Mouse (Mus musculus) embryonic facial prominence, embryonic 14.5 days (tissue): ENCODE data around the gene Cpeb2. TPM values are rescaled to one million over a fixed set of nuclear protein-coding genes. Genes with fewer than 3 reads are reported as not detected.
A peak's percentile ranks its signal among the peaks of the same experiment; 100 is the strongest.

Experiments
- ATAC-seq: fragments of 200-750 bp; cut with Nextera tagmentation; 2 replicates; pipeline ENCODE4 v1.8.0; 2017; ENCODE audit warnings: low read depth, moderate number of reproducible peaks, moderate TSS enrichment
- DNase-seq: peaks from one replicate; pipeline ENCODE4 v3.0.0-alpha.2; 2015; ENCODE audit warnings: low spot score
- H3K27ac ChIP-seq: fragments of 300-500 bp; sonication (generic); replicated peaks from 2 replicates; pipeline ENCODE4 v1.5.1; 2014; ENCODE audit warnings: low read depth, mild to moderate bottlenecking, low read length, moderate library complexity
- H3K27me3 ChIP-seq: fragments of 300-500 bp; sonication (generic); replicated peaks from 2 replicates; pipeline ENCODE4 v1.6.1; 2014; ENCODE audit warnings: low read length; ENCODE audit not compliant: control insufficient read depth, insufficient read depth
- H3K36me3 ChIP-seq: fragments of 300-500 bp; sonication (generic); 2 replicates; pipeline ENCODE4 v1.6.1; 2014; ENCODE audit warnings: low read length, mixed read lengths; ENCODE audit not compliant: control insufficient read depth, insufficient read depth
- H3K4me1 ChIP-seq: fragments of 300-500 bp; sonication (generic); 2 replicates; pipeline ENCODE4 v1.6.1; 2014; ENCODE audit warnings: antibody characterized with exemption, low read length; ENCODE audit not compliant: control insufficient read depth, insufficient read depth
- H3K4me2 ChIP-seq: fragments of 300-500 bp; sonication (generic); 2 replicates; pipeline ENCODE4 v1.6.1; 2014; ENCODE audit warnings: low read depth, mild to moderate bottlenecking, low read length, moderate library complexity, mixed read lengths
- H3K4me3 ChIP-seq: fragments of 300-500 bp; sonication (generic); 2 replicates; pipeline ENCODE4 v1.5.1; 2014; ENCODE audit warnings: low read depth, mild to moderate bottlenecking, low read length
- H3K9ac ChIP-seq: fragments of 300-500 bp; sonication (generic); 2 replicates; pipeline ENCODE4 v1.6.1; 2014; ENCODE audit warnings: low read depth, mild to moderate bottlenecking, low read length, moderate library complexity, mixed read lengths
- H3K9me3 ChIP-seq: fragments of 300-500 bp; sonication (generic); 2 replicates; pipeline ENCODE4 v1.6.1; 2016; ENCODE audit warnings: low read length; ENCODE audit not compliant: control insufficient read depth
- WGBS: fragments of 180-500 bp; shearing (Covaris S2); extraction: QIAGEN DNeasy Blood & Tissue Kit; methylation state at CpG from one replicate; pipeline ENCODE4 v1.1.7; 2014; 5-methylcytosine and 5-hydroxymethylcytosine counted together
- polyA plus RNA-seq: library from polyadenylated mRNA; unstranded; fragments of >200 nt; fragmentation: Nextera tagmentation; extraction: Ambion mirVana; gene quantifications from 2 replicates; pipeline ENCODE4 v1.2.1, GENCODE M21; 2014

Cpeb2 gene
- polyA plus RNA-seq, 1 experiment from 2014 or later: 3.9 TPM

DNA sequence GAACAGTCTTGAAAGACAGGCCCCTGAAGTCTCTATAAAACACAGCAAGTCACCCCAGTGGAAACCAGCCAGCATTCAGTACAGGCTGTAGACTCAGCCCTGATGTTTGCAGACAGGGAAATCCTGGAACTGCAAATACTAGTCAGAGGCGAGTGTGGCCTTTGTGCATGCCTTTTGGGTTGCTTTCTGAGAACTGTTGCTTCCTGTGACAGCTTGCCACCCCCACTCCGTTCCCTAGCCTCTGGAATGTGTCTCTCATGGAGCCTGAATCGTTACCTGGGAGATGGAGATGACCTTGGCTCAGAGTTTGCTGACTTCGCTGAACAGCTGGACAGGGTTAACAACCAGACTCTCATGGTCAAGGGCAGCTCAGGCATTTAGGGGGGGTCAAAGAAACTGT, 77.0 kb downstream of the Cpeb2 start:
- DNase-seq (no peak), ATAC-seq (no peak)
- H3K36me3 ChIP-seq: no peaks in the 10 kb centered on the region
- H3K4me1 ChIP-seq: no peaks in the 10 kb centered on the region
- no peak overlapping the region for H3K4me3 ChIP-seq
- WGBS: 35% methylated on average over 4 of the region's 4 CpGs
- H3K9ac ChIP-seq: no peak overlapping the region
- H3K27me3 ChIP-seq: no peaks in the 10 kb centered on the region
- no peaks in the 10 kb centered on the region for H3K9me3 ChIP-seq
- no peak overlapping the region for H3K27ac ChIP-seq
- no peak overlapping the region for H3K4me2 ChIP-seq

DNA sequence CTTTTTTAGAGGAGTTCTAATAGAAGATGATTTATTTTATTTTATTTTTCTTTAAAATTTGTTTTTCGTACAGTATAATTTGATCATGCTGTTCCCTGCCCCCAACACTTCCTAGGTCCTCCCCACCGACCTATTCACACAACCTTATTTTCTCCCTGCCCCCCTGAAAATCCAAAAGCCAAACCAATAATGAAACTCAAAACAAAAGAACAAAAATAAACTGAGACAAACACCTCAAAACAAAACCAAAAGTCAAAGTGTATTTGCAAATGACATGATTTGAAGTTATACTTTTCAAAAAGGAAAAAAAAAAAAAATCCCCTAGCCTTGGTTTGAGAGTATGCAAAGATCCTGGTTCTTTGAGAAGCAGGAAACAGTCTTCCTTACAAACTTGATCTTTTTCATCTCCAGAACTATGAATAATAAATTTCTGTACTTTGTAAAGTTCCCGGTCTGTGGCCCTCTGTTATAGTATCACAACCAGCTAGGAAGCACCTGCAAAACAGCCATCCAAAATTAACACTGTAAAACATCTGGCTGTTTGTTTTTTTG, 91.4 kb downstream of the Cpeb2 start:
- Histone ChIP-seq H3K9me3 (no peaks in the 10 kb centered on the region), H3K27ac (no peak overlapping the region), H3K4me3 (no peak overlapping the region), H3K27me3 (no peaks in the 10 kb centered on the region), H3K36me3 (no peaks in the 10 kb centered on the region), H3K4me2 (no peak overlapping the region), H3K9ac (no peak overlapping the region), H3K4me1 (peaks cover 10% of the 10 kb centered on the region; the same call in 1 of the 2 replicates)
- WGBS: 80% methylated on average over 3 of the region's 3 CpGs
- DNase-seq (no peak), ATAC-seq (no peak)

DNA sequence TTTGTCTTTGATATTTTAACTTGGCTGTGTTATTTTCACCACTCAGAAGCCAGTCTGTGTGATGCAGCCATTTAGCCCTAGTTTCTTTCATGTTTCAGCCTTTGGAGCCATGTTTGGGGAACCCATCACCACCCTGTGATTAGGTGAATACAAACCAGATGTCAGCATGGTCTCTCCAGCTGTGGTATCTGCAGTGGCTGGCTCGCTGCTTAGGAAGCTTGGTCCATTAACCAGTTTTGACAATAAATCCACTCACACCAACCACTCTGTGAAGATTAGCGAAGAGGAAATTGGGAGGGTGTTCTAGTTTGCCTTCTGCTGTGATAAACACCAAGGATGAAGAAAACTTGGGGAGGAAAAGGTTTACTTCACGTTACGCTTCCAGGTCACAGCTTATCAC, 92.6 kb downstream of the Cpeb2 start:
- no peak for ATAC-seq
- Histone ChIP-seq H3K27me3 (no peaks in the 10 kb centered on the region), H3K27ac (no peak overlapping the region), H3K36me3 (no peaks in the 10 kb centered on the region), H3K4me3 (no peak overlapping the region), H3K4me1 (peaks cover 10% of the 10 kb centered on the region; the same call in 1 of the 2 replicates), H3K9ac (no peak overlapping the region), H3K9me3 (no peaks in the 10 kb centered on the region), H3K4me2 (no peak overlapping the region)
- 48% methylated on average over 4 of the region's 4 CpGs for WGBS
- DNase-seq: no peak

DNA sequence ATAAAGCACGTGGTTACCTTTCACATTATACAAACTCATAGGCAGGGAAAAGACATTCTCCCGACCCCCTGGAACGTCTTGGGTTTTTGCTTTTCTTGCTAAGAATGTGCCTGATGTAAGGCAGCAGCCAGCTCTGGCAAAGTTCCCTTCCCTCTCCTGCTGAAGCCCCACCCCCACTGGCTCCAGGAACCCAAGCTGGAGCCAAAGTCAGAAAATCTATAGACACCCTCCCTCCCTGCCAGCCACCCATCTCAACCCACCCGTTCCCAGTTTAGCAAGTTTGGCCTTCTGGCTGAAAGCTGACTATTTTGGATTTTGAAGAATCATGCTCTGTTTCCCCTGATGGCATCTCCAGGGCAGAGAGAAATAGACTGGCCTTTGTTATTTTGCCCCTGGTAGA, 95.6 kb downstream of the Cpeb2 start:
- no peaks in the 10 kb centered on the region for H3K9me3 ChIP-seq
- no peak overlapping the region for H3K9ac ChIP-seq
- DNase-seq (peak; percentile 86), ATAC-seq (peak; percentile 41; the same call in 1 of the 2 replicates)
- no peaks in the 10 kb centered on the region for H3K36me3 ChIP-seq
- H3K4me3 ChIP-seq: no peak overlapping the region
- WGBS: 17% methylated on average over 4 of the region's 4 CpGs
- peak overlapping the region; percentile 39; the same call in 1 of the 2 replicates for H3K27ac ChIP-seq
- peak overlapping the region; percentile 6; the same call in 1 of the 2 replicates for H3K4me2 ChIP-seq
- H3K27me3 ChIP-seq: no peaks in the 10 kb centered on the region
- H3K4me1 ChIP-seq: peaks cover 10% of the 10 kb centered on the region; the same call in 1 of the 2 replicates

DNA sequence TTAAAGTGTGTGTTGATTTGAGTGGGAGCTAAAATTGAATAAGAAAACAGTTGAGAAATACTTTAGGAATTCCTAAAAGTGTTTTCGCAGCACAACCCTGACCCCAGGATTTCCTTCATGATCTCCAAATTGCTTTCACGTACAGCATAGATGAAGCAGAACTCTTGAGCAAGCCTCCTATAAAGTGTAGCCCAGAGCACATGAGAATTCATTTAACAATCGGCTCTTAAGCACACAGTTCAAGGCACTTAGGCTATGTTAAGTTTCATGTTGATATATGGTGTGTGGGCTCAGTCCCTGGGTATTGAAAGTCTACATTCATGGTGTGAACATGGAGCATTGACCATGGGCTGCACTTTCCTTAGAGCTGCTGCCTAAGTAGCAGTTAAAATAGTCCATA, 97.3 kb downstream of the Cpeb2 start:
- Histone ChIP-seq H3K4me2 (no peak overlapping the region), H3K4me1 (peaks cover 10% of the 10 kb centered on the region; the same call in 1 of the 2 replicates), H3K36me3 (no peaks in the 10 kb centered on the region), H3K9me3 (no peaks in the 10 kb centered on the region), H3K4me3 (no peak overlapping the region), H3K9ac (no peak overlapping the region), H3K27ac (no peak overlapping the region), H3K27me3 (no peaks in the 10 kb centered on the region)
- ATAC-seq: no peak
- no peak for DNase-seq
- 72% methylated on average over 3 of the region's 3 CpGs for WGBS

DNA sequence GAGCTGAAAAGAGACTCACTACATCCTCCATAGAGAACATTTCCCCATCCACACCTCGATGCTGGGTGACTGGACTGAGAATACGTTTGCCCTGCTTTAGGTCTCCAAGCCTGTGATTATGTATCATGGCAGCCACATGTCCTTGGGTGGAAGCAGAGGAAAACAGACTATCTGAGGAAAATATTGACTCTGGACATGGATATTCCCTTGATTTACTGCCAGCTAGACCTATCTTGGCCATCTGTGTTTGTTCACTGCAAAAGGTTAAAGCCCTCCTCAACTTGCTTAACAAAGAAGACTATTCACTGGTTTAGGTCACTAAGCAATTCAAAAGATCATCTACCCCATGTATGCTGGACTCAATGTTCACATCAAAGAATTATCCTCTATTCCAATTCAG, 101.5 kb downstream of the Cpeb2 start:
- no peak for DNase-seq
- no peaks in the 10 kb centered on the region for H3K27me3 ChIP-seq
- no peaks in the 10 kb centered on the region for H3K9me3 ChIP-seq
- no peaks in the 10 kb centered on the region for H3K36me3 ChIP-seq
- no peak overlapping the region for H3K27ac ChIP-seq
- no peaks in the 10 kb centered on the region for H3K4me1 ChIP-seq
- no peak for ATAC-seq
- no peak overlapping the region for H3K9ac ChIP-seq
- no peak overlapping the region for H3K4me3 ChIP-seq
- H3K4me2 ChIP-seq: no peak overlapping the region
- 69% methylated on average over 2 of the region's 2 CpGs for WGBS

DNA sequence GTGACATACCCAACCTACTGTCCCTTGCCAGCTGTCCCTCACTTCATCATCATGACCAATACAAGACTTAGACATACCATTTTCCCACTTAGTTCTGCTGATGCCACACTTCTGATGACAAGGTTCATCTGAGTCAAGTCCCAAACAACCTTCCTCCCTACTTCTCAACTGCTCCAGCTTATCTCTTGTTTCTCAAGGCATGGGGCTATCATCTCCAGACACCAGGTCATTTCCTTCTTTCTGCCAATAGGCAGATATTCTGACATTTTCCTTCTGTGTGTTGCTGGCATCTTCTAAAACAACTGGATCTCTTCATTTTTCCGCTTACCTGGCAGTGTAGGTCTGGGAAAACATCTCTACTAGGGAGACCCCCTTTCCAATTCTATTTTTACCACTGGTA, 104.2 kb downstream of the Cpeb2 start:
- Histone ChIP-seq H3K4me2 (no peak overlapping the region), H3K9ac (no peak overlapping the region), H3K27me3 (no peaks in the 10 kb centered on the region), H3K4me1 (no peaks in the 10 kb centered on the region), H3K27ac (no peak overlapping the region), H3K36me3 (no peaks in the 10 kb centered on the region), H3K4me3 (no peak overlapping the region), H3K9me3 (no peaks in the 10 kb centered on the region)
- 89% methylated on average over 1 of the region's 1 CpGs for WGBS
- ATAC-seq (no peak), DNase-seq (no peak)

DNA sequence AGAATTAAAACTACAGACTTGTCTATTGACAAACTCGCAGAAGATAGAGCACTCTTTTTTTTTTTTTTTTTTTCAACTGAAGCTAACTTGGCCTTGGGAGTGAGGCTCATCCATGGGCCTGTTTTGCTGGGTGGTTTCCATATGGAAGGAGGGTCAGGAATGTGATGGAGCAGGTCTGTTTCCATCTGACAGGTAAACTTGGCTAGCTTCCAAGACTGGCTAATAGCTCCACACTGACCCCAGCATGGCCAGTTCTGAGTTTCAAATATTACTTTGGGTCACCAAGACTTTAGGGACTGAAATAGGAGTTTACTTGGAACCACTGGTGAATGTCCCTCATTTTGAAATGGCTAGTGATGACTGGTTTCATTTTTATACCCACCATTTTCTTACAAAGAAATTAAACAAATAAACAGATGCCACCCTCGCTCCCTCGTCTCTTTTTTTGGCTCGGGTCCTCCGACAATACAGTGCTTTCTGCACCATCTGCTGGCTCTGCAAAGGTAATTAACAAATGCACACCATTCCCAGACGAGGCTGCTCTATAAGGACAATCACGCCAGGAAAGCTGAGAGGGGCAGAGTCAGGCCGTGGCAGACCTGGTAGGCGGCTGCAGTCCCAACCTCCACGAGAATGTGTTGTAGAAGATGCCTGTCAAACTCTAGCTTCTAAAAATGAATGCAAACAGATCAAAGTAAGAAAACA, 106.0 kb downstream of the Cpeb2 start:
- Histone ChIP-seq H3K4me3 (no peak overlapping the region), H3K27ac (no peak overlapping the region), H3K9me3 (no peaks in the 10 kb centered on the region; the same call in 1 of the 2 replicates), H3K27me3 (no peaks in the 10 kb centered on the region), H3K9ac (no peak overlapping the region), H3K36me3 (no peaks in the 10 kb centered on the region), H3K4me2 (no peak overlapping the region), H3K4me1 (no peaks in the 10 kb centered on the region)
- DNase-seq (peak; percentile 39), ATAC-seq (no peak)
- 49% methylated on average over 10 of the region's 10 CpGs for WGBS
